Mouse (Mus musculus): ENCODE measurements around the gene Stra8. TPM values are rescaled to one million over a fixed set of nuclear protein-coding genes. Genes with fewer than 3 reads are reported as not detected.

The Stra8 gene
- polyA plus RNA-seq, 1 experiment from 2014 or later: not detected

- DNase-seq (ENCODE audit: low spot score) (peak; percentile 94), ATAC-seq (ENCODE audit: low FRiP score) (peak; percentile 93)
- H3K4me3 ChIP-seq (replicated peaks; ENCODE audit: low read length): peak within 1 kb of the TSS; percentile 56
- peak within 1 kb of the TSS; percentile 90 for H3K27ac ChIP-seq
- H3K9ac ChIP-seq: peak within 1 kb of the TSS; percentile 77
- H3K36me3 ChIP-seq (replicated peaks; ENCODE audit: control insufficient read depth, insufficient read depth): peaks cover 23% of the 10 kb centered on the region; the same call in 1 of the 2 replicates
- no peaks in the 10 kb centered on the region for H3K9me3 ChIP-seq (ENCODE audit: control insufficient read depth, low read length)
- H3K4me2 ChIP-seq (replicated peaks): peak within 1 kb of the TSS; percentile 79
- peaks cover 13% of the 10 kb centered on the region for H3K4me1 ChIP-seq (replicated peaks; ENCODE audit: control insufficient read depth, insufficient read depth, low read length)
- WGBS: under 1% methylated on average over 56 of the region's 56 CpGs
- H3K27me3 ChIP-seq (ENCODE audit: control insufficient read depth, insufficient read depth, low read length): no peaks in the 10 kb centered on the region
Measured at GRCm38 (mm10) chr6:34877509-34878321, 42.2 kb upstream of the Stra8 start, which contains the start of gene Cyren. TSS of gene Cyren (minus strand) at chr6:34878060.

GRCm38 (mm10) chr6:34879101-34879740 is 40.7 kb upstream of the Stra8 start:
- Histone ChIP-seq H3K27me3 (ENCODE audit: control insufficient read depth, insufficient read depth, low read length) (no peaks in the 10 kb centered on the region), H3K27ac (no peak overlapping the region), H3K4me2 (replicated peaks) (no peak overlapping the region), H3K4me3 (replicated peaks; ENCODE audit: low read length) (no peak overlapping the region), H3K9me3 (ENCODE audit: control insufficient read depth, low read length) (no peaks in the 10 kb centered on the region), H3K4me1 (replicated peaks; ENCODE audit: control insufficient read depth, insufficient read depth, low read length) (peaks cover 13% of the 10 kb centered on the region), H3K36me3 (replicated peaks; ENCODE audit: control insufficient read depth, insufficient read depth) (peaks cover 32% of the 10 kb centered on the region; the same call in 1 of the 2 replicates), H3K9ac (no peak overlapping the region)
- ATAC-seq (ENCODE audit: low FRiP score) (no peak), DNase-seq (ENCODE audit: low spot score) (no peak)
- 91% methylated on average over 16 of the region's 16 CpGs for WGBS

- H3K36me3 ChIP-seq (replicated peaks; ENCODE audit: control insufficient read depth, insufficient read depth): peaks cover 37% of the 10 kb centered on the region; the same call in 1 of the 2 replicates
- peak; percentile 51 for DNase-seq (ENCODE audit: low spot score)
- H3K27ac ChIP-seq: no peak overlapping the region
- no peaks in the 10 kb centered on the region for H3K9me3 ChIP-seq (ENCODE audit: control insufficient read depth, low read length)
- no peak overlapping the region for H3K9ac ChIP-seq
- H3K27me3 ChIP-seq (ENCODE audit: control insufficient read depth, insufficient read depth, low read length): no peaks in the 10 kb centered on the region
- H3K4me3 ChIP-seq (replicated peaks; ENCODE audit: low read length): no peak overlapping the region
- peaks cover 13% of the 10 kb centered on the region for H3K4me1 ChIP-seq (replicated peaks; ENCODE audit: control insufficient read depth, insufficient read depth, low read length)
- ATAC-seq (ENCODE audit: low FRiP score): no peak
- 47% methylated on average over 6 of the region's 6 CpGs for WGBS
- no peak overlapping the region for H3K4me2 ChIP-seq (replicated peaks)
Measured at GRCm38 (mm10) chr6:34879911-34880475, 40.0 kb upstream of the Stra8 start.

GRCm38 (mm10) chr6:34884724-34885123 is 35.2 kb upstream of the Stra8 start:
- peaks cover 11% of the 10 kb centered on the region; the same call in 1 of the 2 replicates for H3K4me1 ChIP-seq (replicated peaks; ENCODE audit: control insufficient read depth, insufficient read depth, low read length)
- DNase-seq (ENCODE audit: low spot score) (no peak), ATAC-seq (ENCODE audit: low FRiP score) (no peak)
- no peak overlapping the region for H3K27ac ChIP-seq
- no peak overlapping the region for H3K9ac ChIP-seq
- H3K36me3 ChIP-seq (replicated peaks; ENCODE audit: control insufficient read depth, insufficient read depth): peaks cover 69% of the 10 kb centered on the region
- 84% methylated on average over 7 of the region's 7 CpGs for WGBS
- H3K9me3 ChIP-seq (ENCODE audit: control insufficient read depth, low read length): no peaks in the 10 kb centered on the region
- no peak overlapping the region for H3K4me2 ChIP-seq (replicated peaks)
- H3K4me3 ChIP-seq (replicated peaks; ENCODE audit: low read length): no peak overlapping the region
- no peaks in the 10 kb centered on the region for H3K27me3 ChIP-seq (ENCODE audit: control insufficient read depth, insufficient read depth, low read length)

- no peaks in the 10 kb centered on the region for H3K9me3 ChIP-seq (ENCODE audit: control insufficient read depth, low read length)
- H3K4me1 ChIP-seq (replicated peaks; ENCODE audit: control insufficient read depth, insufficient read depth, low read length): peaks cover 11% of the 10 kb centered on the region; the same call in 1 of the 2 replicates
- no peak overlapping the region for H3K4me3 ChIP-seq (replicated peaks; ENCODE audit: low read length)
- peak; percentile 58 for ATAC-seq (ENCODE audit: low FRiP score)
- no peaks in the 10 kb centered on the region for H3K27me3 ChIP-seq (ENCODE audit: control insufficient read depth, insufficient read depth, low read length)
- H3K9ac ChIP-seq: no peak overlapping the region; the same call in 1 of the 2 replicates
- H3K27ac ChIP-seq: no peak overlapping the region
- H3K4me2 ChIP-seq (replicated peaks): no peak overlapping the region
- WGBS: 18% methylated on average over 6 of the region's 6 CpGs
- peaks cover 76% of the 10 kb centered on the region for H3K36me3 ChIP-seq (replicated peaks; ENCODE audit: control insufficient read depth, insufficient read depth)
- no peak for DNase-seq (ENCODE audit: low spot score)
Measured at GRCm38 (mm10) chr6:34887131-34887850, 32.7 kb upstream of the Stra8 start.

- 43% methylated on average over 4 of the region's 4 CpGs for WGBS
- Histone ChIP-seq H3K9ac (no peak overlapping the region), H3K36me3 (replicated peaks; ENCODE audit: control insufficient read depth, insufficient read depth) (peaks cover 79% of the 10 kb centered on the region), H3K27me3 (ENCODE audit: control insufficient read depth, insufficient read depth, low read length) (no peaks in the 10 kb centered on the region), H3K4me2 (replicated peaks) (no peak overlapping the region), H3K4me1 (replicated peaks; ENCODE audit: control insufficient read depth, insufficient read depth, low read length) (peaks cover 11% of the 10 kb centered on the region; the same call in 1 of the 2 replicates), H3K9me3 (ENCODE audit: control insufficient read depth, low read length) (no peaks in the 10 kb centered on the region), H3K27ac (no peak overlapping the region), H3K4me3 (replicated peaks; ENCODE audit: low read length) (no peak overlapping the region)
- ATAC-seq (ENCODE audit: low FRiP score) (no peak), DNase-seq (ENCODE audit: low spot score) (no peak)
Measured at GRCm38 (mm10) chr6:34889185-34889584, 30.8 kb upstream of the Stra8 start.

GRCm38 (mm10) chr6:34895569-34895968 is 24.4 kb upstream of the Stra8 start:
- no peak overlapping the region for H3K4me2 ChIP-seq (replicated peaks)
- WGBS: 79% methylated on average over 7 of the region's 7 CpGs
- H3K27me3 ChIP-seq (ENCODE audit: control insufficient read depth, insufficient read depth, low read length): no peaks in the 10 kb centered on the region
- H3K4me1 ChIP-seq (replicated peaks; ENCODE audit: control insufficient read depth, insufficient read depth, low read length): no peaks in the 10 kb centered on the region
- H3K9me3 ChIP-seq (ENCODE audit: control insufficient read depth, low read length): no peaks in the 10 kb centered on the region
- ATAC-seq (ENCODE audit: low FRiP score): no peak
- H3K27ac ChIP-seq: no peak overlapping the region
- no peak for DNase-seq (ENCODE audit: low spot score)
- no peak overlapping the region for H3K4me3 ChIP-seq (replicated peaks; ENCODE audit: low read length)
- H3K36me3 ChIP-seq (replicated peaks; ENCODE audit: control insufficient read depth, insufficient read depth): peaks cover 73% of the 10 kb centered on the region
- no peak overlapping the region for H3K9ac ChIP-seq

GRCm38 (mm10) chr6:34896168-34896780 is 23.7 kb upstream of the Stra8 start:
- ATAC-seq (ENCODE audit: low FRiP score): no peak
- H3K4me2 ChIP-seq (replicated peaks): no peak overlapping the region
- H3K4me1 ChIP-seq (replicated peaks; ENCODE audit: control insufficient read depth, insufficient read depth, low read length): no peaks in the 10 kb centered on the region
- no peak overlapping the region for H3K9ac ChIP-seq
- H3K9me3 ChIP-seq (ENCODE audit: control insufficient read depth, low read length): no peaks in the 10 kb centered on the region
- WGBS: 60% methylated on average over 16 of the region's 16 CpGs
- no peak for DNase-seq (ENCODE audit: low spot score)
- H3K27me3 ChIP-seq (ENCODE audit: control insufficient read depth, insufficient read depth, low read length): no peaks in the 10 kb centered on the region
- H3K36me3 ChIP-seq (replicated peaks; ENCODE audit: control insufficient read depth, insufficient read depth): peaks cover 68% of the 10 kb centered on the region
- no peak overlapping the region for H3K4me3 ChIP-seq (replicated peaks; ENCODE audit: low read length)
- no peak overlapping the region for H3K27ac ChIP-seq
